Comparison of ENCODE assay signal across 13 mouse cellular contexts in the genomic region with DNA sequence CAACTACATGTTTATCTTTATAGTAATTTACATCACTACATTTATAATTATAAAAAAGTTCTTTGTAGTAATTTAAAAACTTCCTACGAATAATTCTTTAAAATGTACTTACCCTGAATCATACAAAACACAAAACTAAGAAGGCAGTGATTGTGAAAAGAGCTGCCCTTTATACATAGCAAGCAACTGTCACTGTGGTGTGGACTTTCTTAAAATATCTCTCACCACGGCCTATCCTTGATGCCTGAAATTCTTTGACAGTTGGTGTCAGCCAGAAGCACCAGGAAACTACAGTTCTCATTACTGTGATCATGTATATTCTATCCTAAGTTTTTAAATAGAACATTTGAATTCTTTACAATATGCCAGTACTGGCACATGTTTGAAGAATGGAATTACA.
"Had no signal": no experiment of that assay in that cellular context is flagged by ENCODE, and none has a peak within 500 bp of the region (broad histone marks: within the 10 kb centered on the region; RNA-seq: fewer than 3 reads in every experiment).

No protein-coding gene starts in this region.

- H3K4me3 ChIP-seq: limb, embryonic 12.5 days; midbrain, embryonic 10.5 days; neural tube, embryonic 12.5 days; stomach, embryonic 15.5 days had no signal

- H3K27ac ChIP-seq: limb, embryonic 12.5 days; liver, embryonic 14.5 days; midbrain, embryonic 10.5 days; neural tube, embryonic 12.5 days; stomach, embryonic 15.5 days had no signal

- H3K9me3 ChIP-seq: limb, embryonic 12.5 days; midbrain, embryonic 10.5 days; neural tube, embryonic 12.5 days; stomach, embryonic 15.5 days had no signal

- H3K9ac ChIP-seq: limb, embryonic 12.5 days; liver, embryonic 14.5 days; neural tube, embryonic 12.5 days; stomach, embryonic 15.5 days had no signal

- H3K4me1 ChIP-seq: stomach, embryonic 15.5 days had no signal

- DNase-seq: kidney, postnatal 36 days; layer of hippocampus, adult 9-11 months; liver; lung, adult 18-20 months; midbrain, embryonic 14.5 days; spleen, adult 18-20 months; thymus, adult 2 months; thymus, postnatal 25 days had no signal

- H3K4me2 ChIP-seq: limb, embryonic 12.5 days; neural tube, embryonic 12.5 days; stomach, embryonic 15.5 days had no signal

- H3K36me3 ChIP-seq: limb, embryonic 12.5 days; neural tube, embryonic 12.5 days; stomach, embryonic 15.5 days had no signal

- H3K27me3 ChIP-seq: limb, embryonic 12.5 days; neural tube, embryonic 12.5 days; stomach, embryonic 15.5 days had no signal
